Mouse (Mus musculus): ENCODE data around the gene Krtap4-2.

GRCm38 (mm10) chr11:99637086-99637485 is 2.2 kb upstream of the Krtap4-2 start:
- no peak for TF ChIP-seq CTCF (IDR thresholded peaks at IDR 0.05; ENCODE audit: extremely low read depth, insufficient read depth, insufficient read length, insufficient replicate concordance)
- TF ChIP-seq POLR2A (IDR thresholded peaks at IDR 0.05; ENCODE audit: low read depth, low read length) = no peak
